Mouse (Mus musculus) spleen, embryonic (tissue): ENCODE results near the gene Nemp1.

Source experiments
- CTCF ChIA-PET: fragments of 350-600 bp; sonication (Branson Sonifier 250); formaldehyde crosslinking; loops from one replicate; lab custom pipeline; 2022; lab: Charles Lee

Nemp1 gene

GRCm38 (mm10) chr10:127666501-127667268, at the start of gene Nemp1:
TSS of gene Nemp1 (plus strand) at chr10:127666901.
- CTCF ChIA-PET, result interaction anchor here (0.8 to 1.2 kb wide), 2 partner anchors 17 to 370 kb away, joined by 3 to 4 read pairs; no protein-coding TSS in a partner anchor

GRCm38 (mm10) chr10:127617294-127617693, 49.4 kb upstream of the Nemp1 start:
- CTCF ChIA-PET, result interaction anchor here (0.6 to 0.7 kb wide), 2 partner anchors 314 to 523 kb away, joined by 3 to 14 read pairs; no protein-coding TSS in a partner anchor

- CTCF ChIA-PET, result no interaction called here
Measured at GRCm38 (mm10) chr10:127618173-127618572, 48.5 kb upstream of the Nemp1 start.

GRCm38 (mm10) chr10:127619119-127619721, 47.5 kb upstream of the Nemp1 start:
- CTCF ChIA-PET, result no interaction called here

- CTCF ChIA-PET, result no interaction called here
Measured at GRCm38 (mm10) chr10:127619941-127620405, 46.7 kb upstream of the Nemp1 start.

- CTCF ChIA-PET, result interaction anchor here (0.6 kb wide), 1 partner anchor 213 kb away, joined by 3 read pairs; no protein-coding TSS in a partner anchor
Measured at GRCm38 (mm10) chr10:127620406-127621190, 46.1 kb upstream of the Nemp1 start, which contains the start of gene Lrp1. TSS of gene Lrp1 (minus strand) at chr10:127621148.

- CTCF ChIA-PET, result interaction anchor here (0.5 to 0.6 kb wide), 2 partner anchors 118 to 214 kb away, joined by 3 read pairs; partner anchors contain the start of gene Zbtb39
Measured at GRCm38 (mm10) chr10:127621191-127622056, 45.3 kb upstream of the Nemp1 start.

GRCm38 (mm10) chr10:127622057-127622392, 44.7 kb upstream of the Nemp1 start:
- CTCF ChIA-PET, result interaction anchor here (0.5 kb wide), 1 partner anchor 117 kb away, joined by 3 read pairs; the partner anchor contains the start of gene Zbtb39

GRCm38 (mm10) chr10:127622661-127623060, 44.0 kb upstream of the Nemp1 start:
- CTCF ChIA-PET, result no interaction called here

GRCm38 (mm10) chr10:127623439-127624216, 43.1 kb upstream of the Nemp1 start:
- CTCF ChIA-PET, result no interaction called here

- CTCF ChIA-PET, result interaction anchor here (0.7 kb wide), 1 partner anchor 363 kb away, joined by 4 read pairs; no protein-coding TSS in a partner anchor
Measured at GRCm38 (mm10) chr10:127626433-127626832, 40.3 kb upstream of the Nemp1 start.

GRCm38 (mm10) chr10:127631261-127632214, 35.2 kb upstream of the Nemp1 start:
- CTCF ChIA-PET, result no interaction called here

- CTCF ChIA-PET, result interaction anchor here (0.5 to 0.6 kb wide), 2 partner anchors 422 to 508 kb away, joined by 3 read pairs; no protein-coding TSS in a partner anchor
Measured at GRCm38 (mm10) chr10:127632668-127633271, 33.9 kb upstream of the Nemp1 start.

GRCm38 (mm10) chr10:127640421-127640820, 26.3 kb upstream of the Nemp1 start:
- CTCF ChIA-PET, result no interaction called here

GRCm38 (mm10) chr10:127641861-127642771, 24.6 kb upstream of the Nemp1 start:
- CTCF ChIA-PET, result interaction anchor here (0.5 to 2.4 kb wide), 6 partner anchors 20 to 435 kb away, joined by 3 to 7 read pairs (median 3); no protein-coding TSS in a partner anchor

GRCm38 (mm10) chr10:127642772-127643552, 23.7 kb upstream of the Nemp1 start, which contains the start of gene Stat6:
TSS of gene Stat6 (plus strand) at chr10:127642986.
- CTCF ChIA-PET, result interaction anchor here (0.7 to 2.4 kb wide), 4 partner anchors 19 to 434 kb away, joined by 3 to 7 read pairs (median 4); no protein-coding TSS in a partner anchor
